Mouse (Mus musculus) liver, embryonic 16.5 days (tissue): ENCODE measurements around the gene Rassf2. TPM values are rescaled to one million over a fixed set of nuclear protein-coding genes. Genes with fewer than 3 reads are reported as not detected.
A peak's percentile ranks its signal among the peaks of the same experiment; 100 is the strongest.

ENCODE experiments used
- ATAC-seq: fragments of 200-750 bp; cut with Nextera tagmentation; 2 replicates; pipeline ENCODE4 v1.8.0; 2017; ENCODE audit warnings: low read depth, mild to moderate bottlenecking, moderate number of reproducible peaks, moderate library complexity
- H3K27ac ChIP-seq: fragments of 300-500 bp; sonication (generic); 2 replicates; pipeline ENCODE4 v1.5.1; 2014; ENCODE audit warnings: mild to moderate bottlenecking, low read length
- H3K27me3 ChIP-seq: fragments of 300-500 bp; sonication (generic); 2 replicates; pipeline ENCODE4 v1.6.1; 2014; ENCODE audit warnings: low read depth, low read length, mixed read lengths; ENCODE audit not compliant: control insufficient read depth, insufficient read depth
- H3K36me3 ChIP-seq: fragments of 300-500 bp; sonication (generic); 2 replicates; pipeline ENCODE4 v1.6.1; 2014; ENCODE audit warnings: mild to moderate bottlenecking; ENCODE audit not compliant: control insufficient read depth, insufficient read depth
- H3K4me1 ChIP-seq: fragments of 300-500 bp; sonication (generic); 2 replicates; pipeline ENCODE4 v1.6.1; 2014; ENCODE audit warnings: low read depth, low read length, mixed read lengths; ENCODE audit not compliant: control insufficient read depth
- H3K4me2 ChIP-seq: fragments of 300-500 bp; sonication (generic); 2 replicates; pipeline ENCODE4 v1.6.1; 2014; ENCODE audit warnings: low read depth, low read length, mixed read lengths
- H3K4me3 ChIP-seq: fragments of 300-500 bp; sonication (generic); 2 replicates; pipeline ENCODE4 v1.5.1; 2014; ENCODE audit warnings: low read depth, mild to moderate bottlenecking, low read length
- H3K9ac ChIP-seq: fragments of 300-500 bp; sonication (generic); 2 replicates; pipeline ENCODE4 v1.6.1; 2014; ENCODE audit warnings: low read depth, low read length
- H3K9me3 ChIP-seq: fragments of 300-500 bp; sonication (generic); replicated peaks from 2 replicates; pipeline ENCODE4 v1.6.1; 2016; ENCODE audit warnings: low read length; ENCODE audit not compliant: control insufficient read depth
- whole genome bisulfite sequencing: fragments of 180-500 bp; shearing (Covaris S2); extraction: QIAGEN DNeasy Blood & Tissue Kit; methylation state at CpG from one replicate; pipeline ENCODE4 v1.1.7; 2014; ENCODE audit not compliant: insufficient replicate concordance; 5-methylcytosine and 5-hydroxymethylcytosine counted together
- polyA plus RNA-seq: library from polyadenylated mRNA; unstranded; fragments of >200 nt; fragmentation: Nextera tagmentation; extraction: Ambion mirVana; gene quantifications from 2 replicates; pipeline ENCODE4 v1.2.1, GENCODE M21; 2015

Rassf2 gene
- polyA plus RNA-seq: 2.5 and 3.7 TPM in 2 replicates

- peak within 1 kb of the TSS; percentile 51 for H3K9ac ChIP-seq
- H3K9me3 ChIP-seq: no peaks in the 10 kb centered on the region
- peak within 1 kb of the TSS; percentile 80 for H3K27ac ChIP-seq
- WGBS: under 1% methylated on average over 38 of the region's 48 CpGs
- no peaks in the 10 kb centered on the region for H3K36me3 ChIP-seq
- peak; percentile 82 for ATAC-seq
- peaks cover 36% of the 10 kb centered on the region for H3K27me3 ChIP-seq
- peak within 1 kb of the TSS; percentile 88 for H3K4me2 ChIP-seq
- peaks cover 16% of the 10 kb centered on the region for H3K4me1 ChIP-seq
- peak within 1 kb of the TSS; percentile 62 for H3K4me3 ChIP-seq
Measured at GRCm38 (mm10) chr2:132029646-132030417, at the start of gene Rassf2. Rassf2 (minus strand) TSS chr2:132030258.

GRCm38 (mm10) chr2:132079139-132079538 is 49.1 kb upstream of the Rassf2 start:
- Histone ChIP-seq H3K9ac (no peak overlapping the region), H3K27me3 (no peaks in the 10 kb centered on the region), H3K4me3 (no peak overlapping the region), H3K4me2 (no peak overlapping the region), H3K27ac (no peak overlapping the region), H3K4me1 (no peaks in the 10 kb centered on the region), H3K36me3 (no peaks in the 10 kb centered on the region), H3K9me3 (no peaks in the 10 kb centered on the region)
- WGBS: 71% methylated on average over 5 of the region's 5 CpGs
- no peak for ATAC-seq

GRCm38 (mm10) chr2:132073052-132073451 is 43.0 kb upstream of the Rassf2 start:
- Histone ChIP-seq H3K36me3 (no peaks in the 10 kb centered on the region), H3K27me3 (no peaks in the 10 kb centered on the region), H3K9me3 (no peaks in the 10 kb centered on the region), H3K4me2 (no peak overlapping the region), H3K4me1 (no peaks in the 10 kb centered on the region), H3K27ac (no peak overlapping the region), H3K9ac (no peak overlapping the region), H3K4me3 (no peak overlapping the region)
- WGBS: 78% methylated on average over 3 of the region's 3 CpGs
- ATAC-seq: no peak

GRCm38 (mm10) chr2:132069985-132070735 is 40.1 kb upstream of the Rassf2 start:
- no peak overlapping the region for H3K4me3 ChIP-seq
- no peaks in the 10 kb centered on the region for H3K4me1 ChIP-seq
- H3K9me3 ChIP-seq: no peaks in the 10 kb centered on the region
- no peak overlapping the region for H3K4me2 ChIP-seq
- 66% methylated on average over 10 of the region's 10 CpGs for WGBS
- no peaks in the 10 kb centered on the region for H3K36me3 ChIP-seq
- no peak for ATAC-seq
- no peak overlapping the region for H3K9ac ChIP-seq
- H3K27me3 ChIP-seq: no peaks in the 10 kb centered on the region
- no peak overlapping the region for H3K27ac ChIP-seq

GRCm38 (mm10) chr2:132064185-132064831 is 34.2 kb upstream of the Rassf2 start:
- no peak for ATAC-seq
- Histone ChIP-seq H3K9me3 (no peaks in the 10 kb centered on the region), H3K4me1 (no peaks in the 10 kb centered on the region), H3K9ac (no peak overlapping the region), H3K36me3 (no peaks in the 10 kb centered on the region), H3K4me3 (no peak overlapping the region), H3K27me3 (no peaks in the 10 kb centered on the region), H3K27ac (no peak overlapping the region), H3K4me2 (no peak overlapping the region)
- 72% methylated on average over 11 of the region's 11 CpGs for WGBS

- Histone ChIP-seq H3K4me2 (no peak overlapping the region), H3K27ac (no peak overlapping the region), H3K36me3 (no peaks in the 10 kb centered on the region), H3K9me3 (no peaks in the 10 kb centered on the region), H3K4me1 (no peaks in the 10 kb centered on the region), H3K27me3 (no peaks in the 10 kb centered on the region), H3K4me3 (no peak overlapping the region), H3K9ac (no peak overlapping the region)
- ATAC-seq: no peak
- 66% methylated on average over 3 of the region's 3 CpGs for WGBS
Measured at GRCm38 (mm10) chr2:132063776-132064175, 33.7 kb upstream of the Rassf2 start.

GRCm38 (mm10) chr2:132061884-132062283 is 31.8 kb upstream of the Rassf2 start:
- Histone ChIP-seq H3K27ac (no peak overlapping the region), H3K9me3 (no peaks in the 10 kb centered on the region), H3K36me3 (peaks cover 2% of the 10 kb centered on the region; the same call in 1 of the 2 replicates), H3K9ac (no peak overlapping the region), H3K4me3 (no peak overlapping the region), H3K4me1 (no peaks in the 10 kb centered on the region), H3K4me2 (no peak overlapping the region), H3K27me3 (no peaks in the 10 kb centered on the region)
- 83% methylated on average over 11 of the region's 11 CpGs for WGBS
- ATAC-seq: no peak

GRCm38 (mm10) chr2:132059919-132060318 is 29.9 kb upstream of the Rassf2 start:
- Histone ChIP-seq H3K27me3 (no peaks in the 10 kb centered on the region), H3K4me2 (no peak overlapping the region), H3K36me3 (peaks cover 2% of the 10 kb centered on the region; the same call in 1 of the 2 replicates), H3K9me3 (no peaks in the 10 kb centered on the region), H3K9ac (no peak overlapping the region), H3K4me1 (no peaks in the 10 kb centered on the region), H3K4me3 (no peak overlapping the region), H3K27ac (no peak overlapping the region)
- WGBS: 79% methylated on average over 8 of the region's 8 CpGs
- ATAC-seq: no peak
